Mouse (Mus musculus) stomach, postnatal 0 days (tissue): ENCODE results near the gene Kcnip4. TPM values are rescaled to one million over a fixed set of nuclear protein-coding genes. Genes with fewer than 3 reads are reported as not detected.

Experiments used
- ATAC-seq: fragments of 200-750 bp; cut with Nextera tagmentation; 2 replicates; pipeline ENCODE4 v1.8.0; 2017; ENCODE audit not compliant: low FRiP score, low TSS enrichment
- DNase-seq: peaks from one replicate; pipeline ENCODE4 v3.0.0-alpha.2; 2016; ENCODE audit warnings: low spot score
- H3K27ac ChIP-seq: fragments of 300-500 bp; sonication (generic); replicated peaks from 2 replicates; pipeline ENCODE4 v1.5.1; 2014; ENCODE audit warnings: mild to moderate bottlenecking, control low read depth
- H3K27me3 ChIP-seq: fragments of 300-500 bp; sonication (generic); 2 replicates; pipeline ENCODE4 v1.6.1; 2014; ENCODE audit warnings: low read length; ENCODE audit not compliant: control insufficient read depth, insufficient read depth
- H3K36me3 ChIP-seq: fragments of 300-500 bp; sonication (generic); 2 replicates; pipeline ENCODE4 v1.6.1; 2014; ENCODE audit warnings: low read length, mixed read lengths; ENCODE audit not compliant: control insufficient read depth, insufficient read depth
- H3K4me1 ChIP-seq: fragments of 300-500 bp; sonication (generic); replicated peaks from 2 replicates; pipeline ENCODE4 v1.6.1; 2014; ENCODE audit warnings: antibody characterized with exemption; ENCODE audit not compliant: control insufficient read depth, insufficient read depth
- H3K4me2 ChIP-seq: fragments of 300-500 bp; sonication (generic); replicated peaks from 2 replicates; pipeline ENCODE4 v1.6.1; 2014; ENCODE audit warnings: low read depth, mild to moderate bottlenecking, control low read depth, moderate library complexity
- H3K4me3 ChIP-seq: fragments of 300-500 bp; sonication (generic); 2 replicates; pipeline ENCODE4 v1.5.1; 2014; ENCODE audit warnings: low read depth, low read length, control low read depth
- H3K9ac ChIP-seq: fragments of 300-500 bp; sonication (generic); 2 replicates; pipeline ENCODE4 v1.6.1; 2014; ENCODE audit warnings: mild to moderate bottlenecking, low read length, control low read depth, mixed read lengths
- H3K9me3 ChIP-seq: fragments of 300-500 bp; sonication (generic); 2 replicates; pipeline ENCODE4 v1.6.1; 2016; ENCODE audit warnings: low read length; ENCODE audit not compliant: control insufficient read depth
- CTCF ChIP-seq: IDR thresholded peaks from 2 replicates; pipeline ENCODE4 v1.5.1; 2016; ENCODE audit warnings: antibody characterized with exemption, low read depth, mild to moderate bottlenecking, moderate library complexity
- EP300 ChIP-seq: optimal IDR thresholded peaks from 2 replicates; pipeline ENCODE3; 2016; ENCODE audit warnings: antibody characterized with exemption
- WGBS: fragments of 180-500 bp; shearing (Covaris S2); extraction: QIAGEN DNeasy Blood & Tissue Kit; methylation state at CpG from one replicate; pipeline ENCODE4 v1.1.7; 2014; 5-methylcytosine and 5-hydroxymethylcytosine counted together
- polyA plus RNA-seq: library from polyadenylated mRNA; unstranded; fragments of >200 nt; fragmentation: Nextera tagmentation; extraction: Ambion mirVana; gene quantifications from 2 replicates; pipeline ENCODE4 v1.2.1, GENCODE M21; 2015

Gene Kcnip4
- polyA plus RNA-seq, 1 experiment from 2014 or later, result 1.3 TPM

- no peaks in the 10 kb centered on the region for H3K4me1 ChIP-seq
- ATAC-seq (no peak), DNase-seq (no peak)
- TF ChIP-seq CTCF (no peak), EP300 (no peak)
- H3K9ac ChIP-seq, result no peak overlapping the region
- no peak overlapping the region for H3K27ac ChIP-seq
- no peak overlapping the region for H3K4me2 ChIP-seq
- H3K36me3 ChIP-seq, result no peaks in the 10 kb centered on the region
- H3K4me3 ChIP-seq, result no peak overlapping the region
- H3K9me3 ChIP-seq, result no peaks in the 10 kb centered on the region
- H3K27me3 ChIP-seq, result no peaks in the 10 kb centered on the region
- WGBS, result 31% methylated on average over 7 of the region's 7 CpGs
These were observed 1183.8 kb downstream of the Kcnip4 start for GRCm38 (mm10) chr5:48340808-48341433.
